Mouse (Mus musculus) testis, adult 2 months (tissue): ENCODE results near the gene Plaur.

Experiments used
- CTCF ChIP-seq: fragments of 200-500 bp; IDR thresholded peaks from 2 replicates; pipeline ENCODE4 v1.5.1; 2012; ENCODE audit warnings: low read depth, mild to moderate bottlenecking, inconsistent platforms, low read length, moderate library complexity; ENCODE audit not compliant: control insufficient read depth, insufficient read depth, insufficient replicate concordance
- POLR2A ChIP-seq: fragments of 200-500 bp; IDR thresholded peaks from 2 replicates; pipeline ENCODE4 v1.6.1; 2012; ENCODE audit warnings: low read depth, mild to moderate bottlenecking, inconsistent platforms, low read length, moderate library complexity; ENCODE audit not compliant: control insufficient read depth

DNA sequence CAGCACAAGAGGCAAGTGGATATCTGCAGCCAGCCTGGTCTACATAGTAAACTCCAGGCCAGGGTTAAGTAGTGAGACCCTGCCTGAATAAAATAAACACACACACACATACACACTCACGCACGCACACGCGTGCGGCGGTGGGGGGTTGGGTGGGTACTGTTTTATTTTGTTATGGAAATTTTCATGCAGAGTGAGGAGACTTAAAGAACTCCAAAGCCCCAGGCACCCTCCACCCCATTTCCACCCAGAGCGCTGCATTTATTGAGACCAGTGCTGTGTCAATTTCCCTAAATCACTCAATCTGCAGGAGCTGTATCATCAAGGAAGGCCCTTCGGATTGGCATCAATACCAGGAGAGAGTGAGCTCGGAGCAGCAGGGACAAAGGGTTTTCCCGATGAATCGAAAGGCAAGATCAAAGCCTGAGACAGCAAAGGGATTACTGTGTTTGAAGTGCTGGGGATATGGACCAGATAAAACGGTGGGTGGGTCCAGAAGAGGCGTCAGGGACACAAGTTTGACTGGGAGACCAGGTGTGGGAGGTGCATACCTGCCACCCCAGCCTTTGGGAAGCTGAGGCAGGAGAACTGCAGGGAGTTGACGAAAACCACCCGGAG is 43.3 kb downstream of the Plaur start:
- TF ChIP-seq CTCF: no peak
- no peak for TF ChIP-seq POLR2A
